Mouse (Mus musculus) midbrain, embryonic 10.5 days (tissue): ENCODE measurements around the gene Slfn5. TPM values are rescaled to one million over a fixed set of nuclear protein-coding genes. Genes with fewer than 3 reads are reported as not detected.
"Not testable (repeated sequence)": the region's sequence is repeated elsewhere in the genome, so short reads cannot be mapped to it uniquely, and the experiment has no call there.

Experiments used
- DNase-seq: peaks from one replicate; pipeline ENCODE4 v3.0.0-alpha.2; 2017; ENCODE audit warnings: low spot score
- H3K27ac ChIP-seq: fragments of 300-500 bp; sonication (generic); replicated peaks from 2 replicates; pipeline ENCODE4 v1.5.1; 2016; ENCODE audit warnings: mild to moderate bottlenecking
- H3K27me3 ChIP-seq: fragments of 300-500 bp; sonication (generic); 2 replicates; pipeline ENCODE4 v1.6.1; 2016; ENCODE audit warnings: low read depth, mild to moderate bottlenecking; ENCODE audit not compliant: poor library complexity, severe bottlenecking
- H3K36me3 ChIP-seq: fragments of 300-500 bp; sonication (generic); 2 replicates; pipeline ENCODE4 v1.6.1; 2016; ENCODE audit warnings: mild to moderate bottlenecking, moderate library complexity
- H3K4me1 ChIP-seq: fragments of 300-500 bp; sonication (generic); 2 replicates; pipeline ENCODE4 v1.6.1; 2016
- H3K4me3 ChIP-seq: fragments of 300-500 bp; sonication (generic); 2 replicates; pipeline ENCODE4 v1.5.1; 2016; ENCODE audit warnings: mild to moderate bottlenecking, moderate library complexity
- H3K9me3 ChIP-seq: fragments of 300-500 bp; sonication (generic); replicated peaks from 2 replicates; pipeline ENCODE4 v1.6.1; 2016; ENCODE audit warnings: mild to moderate bottlenecking
- WGBS: fragments of 180-500 bp; shearing (Covaris S2); methylation state at CpG from one replicate; pipeline ENCODE4 v1.1.7; 2016; 5-methylcytosine and 5-hydroxymethylcytosine counted together
- polyA plus RNA-seq: library from polyadenylated mRNA; unstranded; fragments of >200 nt; fragmentation: Nextera tagmentation; extraction: Ambion mirVana; gene quantifications from 2 replicates; pipeline ENCODE4 v1.2.1, GENCODE M21; 2016

Gene Slfn5
- polyA plus RNA-seq, 1 experiment from 2014 or later, result 0.11 TPM

GRCm38 (mm10) chr11:82952612-82953542 lies 1.7 kb downstream of the Slfn5 start:
- Histone ChIP-seq H3K9me3 (no peaks in the 10 kb centered on the region), H3K27ac (no peak overlapping the region), H3K4me3 (no peak overlapping the region), H3K4me1 (peaks cover 11% of the 10 kb centered on the region), H3K27me3 (peaks cover 56% of the 10 kb centered on the region), H3K36me3 (no peaks in the 10 kb centered on the region)
- 73% methylated on average over 9 of the region's 9 CpGs for WGBS
- no peak for DNase-seq

DNA sequence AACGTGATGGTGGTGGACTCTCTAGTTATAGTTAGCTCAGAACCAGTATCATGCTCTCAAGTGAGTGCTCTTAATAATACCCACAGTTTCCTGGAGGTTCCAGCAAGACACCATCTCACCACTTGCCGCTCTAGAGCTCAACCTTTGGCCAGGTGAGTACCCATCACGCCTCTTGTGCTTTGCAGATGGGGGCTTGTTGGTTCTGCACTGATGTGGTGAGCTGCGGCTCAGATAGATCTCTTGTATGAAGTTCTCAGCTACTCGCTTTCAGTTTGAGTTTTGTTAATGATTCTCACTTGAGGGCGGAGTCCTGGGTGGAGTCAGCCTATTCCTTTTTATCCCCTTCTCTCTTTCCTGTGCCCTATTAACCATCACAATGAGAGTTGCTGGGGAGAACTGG lies 3.5 kb downstream of the Slfn5 start:
- 84% methylated on average over 6 of the region's 6 CpGs for WGBS
- Histone ChIP-seq H3K27me3 (peaks cover 44% of the 10 kb centered on the region), H3K9me3 (no peaks in the 10 kb centered on the region), H3K36me3 (no peaks in the 10 kb centered on the region), H3K4me1 (peaks cover 11% of the 10 kb centered on the region), H3K4me3 (no peak overlapping the region), H3K27ac (no peak overlapping the region)
- no peak for DNase-seq

DNA sequence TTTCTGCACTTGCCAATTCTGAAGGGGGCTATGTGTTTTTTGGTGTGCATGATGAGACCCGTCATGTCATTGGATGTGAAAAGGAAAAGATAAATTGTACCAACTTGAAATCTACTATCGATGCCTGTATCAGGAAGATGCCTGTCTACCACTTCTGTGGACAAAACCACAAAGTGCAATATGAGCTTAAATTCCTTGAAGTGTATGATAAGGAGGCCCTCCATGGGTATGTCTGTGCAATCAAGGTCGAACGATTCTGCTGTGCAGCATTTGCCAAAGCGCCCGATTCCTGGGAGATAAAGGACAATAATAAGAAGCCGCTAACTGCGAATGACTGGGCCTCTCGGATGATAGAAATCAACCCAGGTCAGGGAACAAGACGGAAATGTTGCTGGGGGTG lies 5.8 kb downstream of the Slfn5 start:
- 88% methylated on average over 10 of the region's 10 CpGs for WGBS
- no peak for DNase-seq
- Histone ChIP-seq H3K27ac (no peak overlapping the region), H3K9me3 (no peaks in the 10 kb centered on the region), H3K4me1 (peaks cover 4% of the 10 kb centered on the region; the same call in 1 of the 2 replicates), H3K36me3 (no peaks in the 10 kb centered on the region), H3K27me3 (peaks cover 21% of the 10 kb centered on the region), H3K4me3 (no peak overlapping the region)

DNA sequence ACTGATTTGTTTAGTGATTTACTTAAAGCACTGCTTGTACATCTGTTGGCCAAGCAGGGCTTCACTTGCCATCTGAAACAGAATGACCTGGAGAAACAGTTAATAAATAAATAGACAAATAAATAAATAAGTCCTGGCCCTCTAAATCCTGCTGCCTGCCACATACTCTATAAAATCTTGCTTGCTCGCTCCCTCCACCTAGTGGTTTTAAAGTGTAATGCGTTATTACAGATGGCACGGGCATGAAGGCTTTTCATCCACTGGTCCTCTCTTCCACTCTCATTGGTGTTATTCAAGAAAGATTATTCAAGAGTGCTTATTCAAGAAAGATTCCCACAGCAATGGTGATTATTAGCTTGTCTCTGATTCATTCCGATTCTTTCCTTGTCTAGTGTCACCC lies 8.5 kb downstream of the Slfn5 start:
- no peaks in the 10 kb centered on the region for H3K4me1 ChIP-seq
- WGBS, result 22% methylated on average over 4 of the region's 4 CpGs
- no peaks in the 10 kb centered on the region for H3K36me3 ChIP-seq
- DNase-seq, result no peak
- no peak overlapping the region for H3K4me3 ChIP-seq
- no peaks in the 10 kb centered on the region for H3K27me3 ChIP-seq
- H3K27ac ChIP-seq, result no peak overlapping the region
- no peaks in the 10 kb centered on the region for H3K9me3 ChIP-seq

GRCm38 (mm10) chr11:82961743-82962142 lies 10.6 kb downstream of the Slfn5 start:
- Histone ChIP-seq H3K9me3 (no peaks in the 10 kb centered on the region), H3K27me3 (no peaks in the 10 kb centered on the region), H3K4me1 (no peaks in the 10 kb centered on the region), H3K4me3 (no peak overlapping the region), H3K36me3 (no peaks in the 10 kb centered on the region), H3K27ac (no peak overlapping the region)
- DNase-seq, result no peak
- 69% methylated on average over 2 of the region's 2 CpGs for WGBS

- DNase-seq, result no peak
- 91% methylated on average over 8 of the region's 8 CpGs for WGBS
Observed at GRCm38 (mm10) chr11:82962215-82962614, 11.1 kb downstream of the Slfn5 start.

DNA sequence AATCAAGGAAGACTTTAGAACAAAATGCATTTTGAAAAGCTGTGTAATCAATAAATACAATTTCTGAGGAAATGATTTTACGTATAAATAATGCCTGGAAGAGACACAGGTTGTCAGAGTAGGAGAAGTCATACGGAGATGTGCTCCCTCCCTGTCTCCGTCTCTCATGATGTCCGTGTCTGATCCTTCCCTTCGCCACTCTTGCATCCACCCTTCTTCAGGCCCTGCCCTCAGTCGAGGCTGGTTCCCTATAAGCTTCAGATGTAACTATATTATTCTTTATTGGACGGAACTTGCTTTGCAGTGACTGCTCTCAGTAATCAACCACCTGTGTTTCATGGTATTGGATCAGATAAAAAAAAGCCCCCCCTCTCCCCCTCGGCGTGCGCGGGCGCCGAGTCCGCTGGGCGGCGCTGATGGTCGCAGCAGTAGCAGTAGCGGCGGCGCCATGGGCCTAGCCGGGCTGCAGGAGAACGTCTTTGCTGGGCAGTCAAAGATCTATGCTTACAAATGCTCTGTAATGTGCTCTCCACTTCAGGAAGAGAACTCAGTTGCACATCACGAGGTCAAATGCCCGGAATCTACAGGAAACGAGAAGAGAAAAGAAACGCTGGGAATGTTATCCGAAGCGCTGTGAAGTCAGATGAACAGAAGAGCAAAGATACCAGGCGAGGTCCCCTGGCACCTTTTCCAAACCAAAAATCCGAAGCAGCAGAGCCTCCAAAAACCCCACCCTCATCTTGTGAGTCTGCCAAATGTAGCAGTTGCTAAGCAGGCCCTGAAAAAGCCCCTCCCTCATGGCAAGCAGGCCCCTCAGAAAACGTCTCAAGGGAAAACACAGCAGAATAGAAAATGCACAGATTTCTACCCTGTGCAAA lies 19.8 kb downstream of the Slfn5 start:
- Histone ChIP-seq H3K4me3 (peak overlapping the region; percentile 45), H3K9me3 (no peaks in the 10 kb centered on the region), H3K4me1 (peaks cover 15% of the 10 kb centered on the region), H3K36me3 (no peaks in the 10 kb centered on the region), H3K27ac (peak overlapping the region; percentile 63), H3K27me3 (peaks cover 15% of the 10 kb centered on the region; the same call in 1 of the 2 replicates)
- DNase-seq, result peak; percentile 69
- 12% methylated on average over 31 of the region's 31 CpGs for WGBS

More at GRCm38 (mm10) chr11:82962215-82962614, 11.1 kb downstream of the Slfn5 start:
- H3K9me3 ChIP-seq, result no peaks in the 10 kb centered on the region
- no peak overlapping the region for H3K4me3 ChIP-seq
- H3K4me1 ChIP-seq, result no peaks in the 10 kb centered on the region
- no peaks in the 10 kb centered on the region for H3K36me3 ChIP-seq
- no peaks in the 10 kb centered on the region for H3K27me3 ChIP-seq
- H3K27ac ChIP-seq, result no peak overlapping the region

DNA sequence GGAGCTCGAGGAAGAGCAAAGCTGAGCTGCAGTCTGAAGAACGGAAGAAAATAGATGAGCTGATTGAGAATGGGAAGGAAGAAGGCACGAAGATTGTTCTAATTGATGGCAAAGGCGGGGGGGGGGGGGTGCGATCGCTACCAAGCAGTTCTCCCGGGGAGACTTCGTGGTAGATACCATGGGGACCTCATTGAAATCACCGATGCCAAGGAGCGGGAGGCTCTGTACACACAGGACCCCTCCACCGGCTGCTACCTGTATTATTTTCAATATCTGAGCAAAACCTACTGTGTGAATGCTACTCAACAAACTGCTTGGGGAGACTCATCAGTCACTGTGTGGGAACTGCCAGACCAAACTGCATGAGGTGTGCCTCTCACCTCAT lies 20.4 kb downstream of the Slfn5 start:
- peaks cover 15% of the 10 kb centered on the region; the same call in 1 of the 2 replicates for H3K27me3 ChIP-seq
- H3K4me3 ChIP-seq, result no peak overlapping the region; the same call in 1 of the 2 replicates
- peak overlapping the region; percentile 63; the same call in 1 of the 2 replicates for H3K27ac ChIP-seq
- H3K4me1 ChIP-seq, result peaks cover 15% of the 10 kb centered on the region
- no peak for DNase-seq
- no peaks in the 10 kb centered on the region for H3K9me3 ChIP-seq
- H3K36me3 ChIP-seq, result no peaks in the 10 kb centered on the region
- 71% methylated on average over 10 of the region's 11 CpGs for WGBS

DNA sequence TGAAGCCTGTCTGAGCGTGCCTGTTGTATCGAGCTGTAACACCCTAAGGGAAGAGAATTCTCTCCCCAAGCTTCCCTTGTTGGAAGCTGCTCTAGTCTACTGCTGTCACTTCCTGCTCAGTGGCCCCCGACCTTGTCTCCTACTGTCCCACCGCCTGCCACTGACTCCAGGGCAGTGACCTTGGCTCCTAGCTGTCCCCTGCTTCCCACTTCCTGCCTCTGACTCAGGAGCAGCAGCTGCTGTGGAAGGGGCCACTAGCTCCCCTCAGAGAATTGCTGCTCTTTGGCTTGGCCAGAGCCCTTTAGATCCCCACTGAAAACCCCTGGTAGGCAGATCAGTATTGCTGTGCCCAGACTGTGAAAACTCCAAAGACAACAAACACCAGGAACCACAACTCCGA lies 22.8 kb downstream of the Slfn5 start:
- Histone ChIP-seq H3K9me3 (no peaks in the 10 kb centered on the region), H3K27me3 (peaks cover 15% of the 10 kb centered on the region; the same call in 1 of the 2 replicates), H3K4me1 (peaks cover 15% of the 10 kb centered on the region), H3K4me3 (no peak overlapping the region), H3K27ac (no peak overlapping the region), H3K36me3 (no peaks in the 10 kb centered on the region; the same call in 1 of the 2 replicates)
- 56% methylated on average over 5 of the region's 5 CpGs for WGBS
- DNase-seq, result no peak

DNA sequence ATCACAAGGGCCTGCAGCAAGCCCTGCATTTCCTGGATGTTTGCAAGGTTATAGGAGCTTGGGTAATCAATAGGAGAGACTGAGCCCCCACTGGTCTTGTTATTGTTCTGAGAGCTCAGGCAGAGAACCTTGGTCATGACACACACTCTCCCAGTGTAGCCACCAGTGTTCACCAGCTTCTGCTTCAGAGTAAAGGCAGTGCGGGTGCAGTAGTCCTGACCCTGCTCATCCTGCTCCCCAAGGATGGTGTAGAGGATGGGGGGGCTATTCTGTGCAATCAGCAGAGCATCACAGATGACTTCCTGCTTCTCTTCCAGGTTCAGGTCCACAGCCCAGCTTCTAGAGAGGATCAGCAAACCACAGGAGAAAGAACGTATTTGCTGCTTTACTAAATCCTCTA lies 31.3 kb downstream of the Slfn5 start:
- H3K4me3 ChIP-seq, H3K27ac ChIP-seq, H3K4me1 ChIP-seq, H3K9me3 ChIP-seq, DNase-seq, H3K27me3 ChIP-seq: not testable (repeated sequence)
- 86% methylated on average over 2 of the region's 2 CpGs for WGBS
- peaks cover 44% of the 10 kb centered on the region for H3K36me3 ChIP-seq

GRCm38 (mm10) chr11:82983193-82983592 lies 32.0 kb downstream of the Slfn5 start:
- DNase-seq, result no peak
- 84% methylated on average over 17 of the region's 17 CpGs for WGBS

DNA sequence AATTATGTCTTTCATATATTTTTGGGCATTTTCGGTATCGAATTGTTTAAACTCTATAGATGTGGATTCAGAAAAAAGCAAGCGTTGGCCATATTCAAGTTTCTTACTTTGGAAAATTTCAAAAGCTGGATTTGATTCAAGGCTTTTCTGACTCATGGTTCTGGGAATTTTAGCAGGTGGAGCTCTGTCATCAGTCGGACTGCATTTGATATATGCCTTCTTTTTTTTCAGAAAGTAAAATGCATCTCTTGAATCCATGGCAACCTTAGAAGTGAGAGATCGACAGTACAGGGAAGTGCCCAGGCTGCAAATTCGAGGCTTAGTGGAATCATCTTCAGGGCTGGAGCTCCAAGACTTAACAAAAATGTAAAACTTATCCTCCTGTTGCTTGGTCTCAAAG lies 36.5 kb downstream of the Slfn5 start:
- no peak for DNase-seq
- H3K27me3 ChIP-seq, result peaks cover 36% of the 10 kb centered on the region
- H3K9me3 ChIP-seq, result no peaks in the 10 kb centered on the region
- no peak overlapping the region for H3K27ac ChIP-seq
- H3K4me3 ChIP-seq, result no peak overlapping the region
- H3K4me1 ChIP-seq, result peaks cover 25% of the 10 kb centered on the region
- WGBS, result 90% methylated on average over 6 of the region's 6 CpGs
- H3K36me3 ChIP-seq, result peaks cover 21% of the 10 kb centered on the region

More at GRCm38 (mm10) chr11:82983193-82983592, 32.0 kb downstream of the Slfn5 start:
- no peaks in the 10 kb centered on the region for H3K9me3 ChIP-seq
- peaks cover 44% of the 10 kb centered on the region for H3K36me3 ChIP-seq
- no peaks in the 10 kb centered on the region for H3K4me1 ChIP-seq
- no peak overlapping the region for H3K27ac ChIP-seq
- H3K4me3 ChIP-seq, result no peak overlapping the region
- H3K27me3 ChIP-seq, result no peaks in the 10 kb centered on the region
